Mouse (Mus musculus): ENCODE results near the gene Gpr84.

The Gpr84 gene

DNA sequence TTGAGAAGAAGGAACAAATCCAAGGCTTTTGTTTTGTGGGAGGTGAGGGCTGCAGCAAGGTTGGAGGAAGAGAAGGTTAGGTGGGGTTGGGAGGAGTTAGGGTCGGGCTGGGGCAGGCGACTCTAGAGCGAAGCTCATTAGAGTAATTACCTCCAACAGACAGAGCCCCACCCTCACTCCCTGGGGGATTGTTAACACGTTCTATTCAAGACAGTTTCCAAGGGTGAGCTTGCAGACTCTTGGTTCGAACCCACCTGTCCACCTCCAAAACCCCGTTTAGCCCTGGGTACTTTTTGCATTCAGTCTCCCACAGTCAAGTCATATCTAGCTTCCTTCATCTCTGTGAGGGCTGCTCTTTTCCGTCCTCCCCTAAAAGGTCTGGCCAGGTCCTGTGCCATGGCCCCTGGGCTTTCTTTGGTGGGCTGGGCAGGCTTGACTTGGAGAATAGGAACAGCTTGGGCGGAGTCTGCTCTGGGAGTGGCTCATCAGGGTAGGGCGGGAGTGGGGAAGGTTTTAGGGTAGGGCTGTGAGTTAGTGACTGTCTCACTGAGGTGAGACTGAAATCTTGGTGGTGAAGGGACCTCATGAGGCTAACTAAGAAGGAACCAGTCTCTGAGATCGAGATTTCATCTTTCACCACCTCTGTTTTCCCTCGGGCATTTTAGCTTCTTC lies 26.7 kb upstream of the Gpr84 start:
- no peak for DNase-seq (ENCODE audit: low read depth in 2 of 2, low spot score in 2 of 2)

DNA sequence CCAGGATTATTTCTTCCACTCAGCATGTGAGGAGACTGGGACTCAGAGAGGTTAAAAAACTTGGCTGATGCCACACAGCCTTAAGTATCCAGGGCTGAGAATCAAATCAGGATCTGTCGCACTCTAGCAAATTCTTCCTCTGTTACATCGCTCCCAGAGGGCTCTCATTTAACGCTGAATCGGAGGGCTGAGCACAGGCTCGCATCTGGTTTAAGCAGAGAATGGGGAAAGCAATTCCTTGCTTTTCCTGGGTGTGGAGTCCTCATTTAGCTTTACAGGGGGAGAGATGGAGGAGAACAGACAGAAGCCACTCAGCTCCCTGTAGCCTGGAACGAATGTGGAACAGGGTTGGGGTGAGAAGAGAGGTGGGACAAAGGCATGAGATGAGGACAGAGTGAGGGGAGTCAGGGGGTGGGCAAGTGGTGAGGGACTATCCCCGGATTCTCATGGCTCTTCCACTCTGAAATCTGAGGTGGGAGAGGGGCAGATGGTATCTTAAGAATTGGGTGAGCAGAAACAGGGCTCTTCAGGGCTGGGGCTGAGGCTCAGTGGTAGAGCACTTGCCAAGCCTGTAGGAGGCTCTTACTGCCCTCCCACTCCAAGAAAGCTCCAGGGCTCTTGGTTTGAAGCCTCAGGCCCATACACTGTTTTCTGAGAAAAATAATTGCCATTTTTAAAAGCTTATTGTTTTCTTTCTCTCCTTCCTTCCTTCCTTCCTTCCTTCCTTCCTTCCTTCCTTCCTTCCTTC lies 25.2 kb upstream of the Gpr84 start:
- DNase-seq (ENCODE audit: low read depth in 2 of 2, low spot score in 2 of 2), result no peak

DNA sequence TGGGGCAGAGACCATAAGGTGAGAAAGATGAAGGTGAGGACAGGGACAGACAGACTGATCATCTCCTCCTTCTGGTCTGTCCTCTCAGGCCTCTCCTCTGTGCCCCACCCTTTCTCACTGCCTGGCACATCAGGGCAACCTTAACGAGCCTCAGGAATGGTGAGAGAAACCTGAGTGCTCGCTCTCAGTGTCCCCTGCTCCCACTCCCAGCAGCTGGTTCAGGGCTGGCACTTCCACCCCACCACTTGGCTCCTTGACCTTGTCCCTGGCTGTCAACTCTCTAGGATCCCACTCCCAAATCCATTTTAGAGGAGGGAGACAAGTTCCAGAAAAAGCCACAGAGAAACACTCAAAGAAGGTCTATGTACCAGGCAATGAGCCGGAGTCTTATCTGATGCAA lies 24.6 kb upstream of the Gpr84 start:
- DNase-seq (ENCODE audit: low read depth in 2 of 2, low spot score in 2 of 2), result no peak

DNA sequence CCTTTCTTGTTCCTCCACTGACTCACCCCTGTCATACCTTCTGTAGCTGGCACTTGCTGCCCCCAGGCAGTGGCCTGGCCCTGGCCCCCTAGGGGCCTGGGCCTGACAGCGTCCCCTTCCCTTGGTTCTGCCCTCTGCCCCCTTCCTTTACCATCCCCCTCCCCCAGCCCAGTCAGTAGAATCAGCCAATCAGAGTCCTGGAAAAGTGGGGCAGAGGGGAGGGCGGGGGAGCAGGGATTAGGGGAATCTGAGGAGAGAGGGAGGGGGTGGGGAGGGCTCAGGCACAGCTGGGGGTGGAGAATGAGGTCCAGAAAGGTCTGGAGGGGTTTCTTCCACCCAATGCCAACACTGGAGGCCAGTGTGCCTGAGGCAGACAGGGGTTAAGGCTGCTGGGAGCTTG lies 23.8 kb upstream of the Gpr84 start:
- DNase-seq (ENCODE audit: low read depth in 2 of 2, low spot score in 2 of 2), result no peak

DNA sequence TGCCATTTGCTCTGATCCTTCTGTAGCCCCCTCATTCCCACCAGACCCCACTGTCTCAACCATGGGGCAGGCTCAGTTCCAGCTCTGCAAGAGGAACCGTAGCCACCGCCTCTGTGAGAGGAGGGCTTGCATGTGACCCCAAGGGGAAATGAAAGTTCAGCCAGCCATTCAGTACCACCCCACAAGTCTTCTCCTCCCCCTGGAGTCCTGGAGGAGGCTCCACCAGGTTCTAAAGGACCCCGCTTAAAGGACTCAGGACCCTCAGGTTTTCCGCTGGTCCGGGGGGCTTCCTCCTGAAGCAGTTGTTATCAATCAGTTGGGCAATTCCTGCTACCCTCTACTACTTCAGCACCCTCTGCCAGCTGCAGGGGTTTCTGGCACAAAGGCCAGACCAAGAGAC lies 23.3 kb upstream of the Gpr84 start:
- no peak for DNase-seq (ENCODE audit: low read depth in 2 of 2, low spot score in 2 of 2)

DNA sequence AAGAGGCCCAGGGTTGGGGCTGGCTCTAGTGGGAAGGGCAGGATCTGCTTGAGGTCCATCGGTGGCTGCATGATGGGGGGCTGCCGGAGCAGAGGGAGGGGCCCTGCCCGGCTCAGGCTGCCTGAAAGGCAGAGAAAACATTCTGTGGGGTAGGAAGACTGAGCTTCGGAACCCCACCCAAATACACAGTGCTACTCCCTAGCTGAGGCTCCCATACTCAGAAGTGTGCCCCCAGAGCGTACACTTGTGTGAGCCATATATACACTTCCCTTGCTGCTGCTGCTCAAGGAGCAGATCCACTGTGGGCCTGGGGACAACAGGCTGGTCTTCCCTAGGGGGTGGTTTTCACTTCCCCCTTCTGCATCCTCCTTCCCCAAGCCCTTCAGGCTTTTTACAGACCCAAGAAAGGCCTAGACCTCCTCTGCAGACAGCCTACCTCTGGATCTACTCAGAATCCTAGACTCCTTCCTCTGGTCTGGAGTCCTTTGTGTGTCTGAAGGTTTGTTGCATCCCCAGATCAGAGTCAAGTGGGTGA lies 22.7 kb upstream of the Gpr84 start:
- no peak for DNase-seq (ENCODE audit: low read depth in 2 of 2, low spot score in 2 of 2)

DNA sequence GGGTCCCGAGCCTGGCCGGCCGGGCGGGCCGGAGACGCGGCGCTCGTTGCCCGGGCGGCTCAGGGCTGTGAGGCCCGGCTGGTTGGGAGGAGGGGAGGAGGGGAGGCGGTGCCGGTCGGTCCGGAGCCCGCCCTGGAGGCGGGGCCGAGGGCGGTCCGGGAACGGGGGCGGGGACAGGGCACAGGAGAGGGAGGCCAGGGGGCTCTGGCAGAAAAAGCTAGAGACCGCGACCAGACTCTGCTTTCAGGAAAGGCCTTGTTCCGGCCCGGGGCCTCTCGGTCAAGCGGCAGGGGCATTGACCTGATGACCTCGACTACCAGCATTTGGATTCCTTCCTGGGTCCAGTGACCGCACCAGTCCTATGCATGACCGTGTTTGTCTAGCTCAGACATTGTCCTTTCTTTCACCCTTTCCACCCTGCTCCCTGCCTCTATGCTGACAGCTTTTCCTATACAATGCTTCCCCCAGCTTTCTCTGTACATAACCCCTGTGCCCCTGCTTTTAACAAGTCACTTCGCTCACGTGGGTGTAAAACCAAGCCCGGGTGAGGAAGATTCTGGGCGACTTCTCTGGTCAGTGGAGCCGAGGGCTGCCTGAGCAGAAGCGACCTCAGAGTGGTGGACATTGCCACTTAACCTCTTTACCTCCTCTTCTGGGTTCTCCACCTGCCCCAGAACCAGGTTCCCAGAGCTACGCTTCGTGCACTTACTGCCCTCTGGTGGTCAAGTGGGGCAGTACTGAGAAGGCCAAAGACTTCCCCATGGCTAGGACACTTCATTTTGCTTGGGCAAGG lies 13.2 kb upstream of the Gpr84 start:
- peak; percentile 69 to 76 for DNase-seq (ENCODE audit: low read depth in 2 of 2, low spot score in 2 of 2)

DNA sequence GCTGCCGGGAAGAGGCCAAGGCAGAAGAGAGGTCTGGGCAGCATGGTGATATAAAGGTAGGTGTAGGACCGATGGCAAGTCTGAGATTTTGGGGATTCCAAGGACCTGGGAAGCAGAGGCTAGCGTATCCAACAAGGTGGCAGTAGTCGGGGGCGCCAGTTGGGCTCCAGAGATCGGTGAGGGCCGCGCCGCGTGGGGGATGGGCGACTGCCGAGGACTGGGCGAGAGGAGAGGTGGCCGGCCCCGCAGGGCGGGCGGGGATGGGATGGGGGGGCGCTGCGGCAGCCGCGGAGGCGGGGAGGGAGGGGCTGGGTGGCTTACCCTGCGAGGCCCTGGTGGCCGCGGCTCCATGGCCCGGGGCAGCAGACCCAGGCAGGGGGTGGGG lies 12.7 kb upstream of the Gpr84 start:
- DNase-seq (ENCODE audit: low read depth in 2 of 2, low spot score in 2 of 2), result no peak

DNA sequence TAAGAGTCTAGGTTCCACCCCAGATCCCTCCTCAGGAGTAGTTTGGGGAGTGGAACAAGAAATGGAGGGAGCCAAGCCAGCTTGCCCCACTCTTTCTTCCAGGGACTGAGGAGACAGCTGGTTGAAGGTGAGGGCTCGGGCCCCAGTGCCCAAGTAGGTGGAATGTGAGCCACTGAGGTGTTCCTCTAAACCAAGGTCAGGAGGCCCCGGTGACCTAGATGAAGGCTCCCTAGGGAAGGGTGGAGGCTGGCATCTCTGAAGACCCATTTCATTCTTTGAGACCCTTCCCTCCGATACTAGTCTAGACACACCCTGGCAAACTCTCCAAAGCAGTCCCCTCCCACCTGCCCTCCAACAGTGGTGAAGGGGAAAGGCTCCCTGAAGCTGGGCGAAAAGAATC lies 12.0 kb upstream of the Gpr84 start:
- DNase-seq (ENCODE audit: low read depth in 2 of 2, low spot score in 2 of 2), result no peak

DNA sequence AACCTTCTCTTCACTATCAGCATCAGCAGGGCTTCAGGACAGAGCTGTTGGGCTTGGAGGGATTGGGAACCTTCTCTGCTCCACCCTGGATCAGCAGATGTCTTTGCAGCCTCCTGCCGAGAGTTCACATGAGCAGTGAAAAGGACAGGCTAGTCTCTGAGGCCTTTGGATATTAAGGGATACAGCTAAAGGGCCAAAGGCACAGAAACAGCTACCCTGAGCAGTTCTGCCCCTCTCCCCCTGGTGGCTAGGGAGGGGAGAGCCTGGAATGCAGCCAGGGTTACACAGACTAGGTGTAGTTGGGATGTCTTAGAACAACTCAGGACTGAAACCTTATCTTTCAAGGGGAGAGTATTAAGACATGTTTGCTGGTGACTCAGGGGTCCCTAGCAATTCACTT lies 10.7 kb upstream of the Gpr84 start:
- no peak for DNase-seq (ENCODE audit: low read depth in 2 of 2, low spot score in 2 of 2)

DNA sequence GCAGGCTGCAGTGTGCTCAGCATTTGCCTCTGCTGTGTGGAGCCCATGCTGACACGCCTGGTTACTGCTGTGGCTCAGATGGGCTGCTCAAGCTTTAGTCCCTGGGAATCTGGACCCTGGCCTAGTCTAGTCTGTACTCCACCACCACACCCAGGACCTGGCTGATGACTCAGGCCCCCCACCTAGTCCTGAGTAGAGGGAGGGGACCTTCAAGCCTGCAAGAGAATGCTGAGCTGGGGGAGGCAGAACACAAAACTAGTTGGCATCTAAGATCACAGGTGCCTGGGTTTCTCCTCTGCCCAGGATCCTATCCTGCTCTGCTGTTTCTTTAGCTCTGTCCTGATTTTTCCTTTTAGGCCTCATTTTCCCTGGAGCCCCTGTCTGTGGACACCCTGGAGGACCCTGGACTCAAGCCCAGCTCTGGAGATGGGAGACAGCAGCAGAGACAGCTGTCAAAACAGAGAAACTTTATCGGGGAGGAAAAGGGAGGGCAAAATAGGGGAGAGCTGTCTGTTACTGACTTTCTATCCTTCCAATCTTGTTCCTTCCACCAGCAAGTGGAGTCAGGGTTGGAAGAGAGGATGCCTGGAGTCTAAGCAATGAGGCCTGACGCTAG lies 7.9 kb upstream of the Gpr84 start:
- DNase-seq (ENCODE audit: low read depth in 2 of 2, low spot score in 2 of 2), result no peak

DNA sequence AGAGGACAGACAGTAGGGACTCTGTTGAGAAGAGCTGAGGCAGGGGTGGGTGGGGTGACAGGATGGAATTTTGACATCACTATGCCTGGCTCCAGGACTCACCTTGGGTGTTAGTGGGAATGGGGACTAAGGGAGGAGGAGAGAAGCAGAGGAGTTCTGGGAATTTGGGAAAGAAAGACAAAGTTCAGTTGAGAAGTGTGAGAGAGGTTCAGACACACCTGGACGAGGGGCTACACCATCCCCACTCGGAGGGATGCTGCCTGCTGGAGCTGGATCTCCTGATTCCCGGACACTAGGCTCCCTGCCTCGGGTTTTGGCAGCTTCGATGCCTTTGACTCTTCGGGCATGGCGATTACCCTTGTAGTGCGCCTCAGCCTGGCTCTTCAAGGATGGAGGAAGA lies 7.3 kb upstream of the Gpr84 start:
- DNase-seq (ENCODE audit: low read depth in 2 of 2, low spot score in 2 of 2), result no peak

DNA sequence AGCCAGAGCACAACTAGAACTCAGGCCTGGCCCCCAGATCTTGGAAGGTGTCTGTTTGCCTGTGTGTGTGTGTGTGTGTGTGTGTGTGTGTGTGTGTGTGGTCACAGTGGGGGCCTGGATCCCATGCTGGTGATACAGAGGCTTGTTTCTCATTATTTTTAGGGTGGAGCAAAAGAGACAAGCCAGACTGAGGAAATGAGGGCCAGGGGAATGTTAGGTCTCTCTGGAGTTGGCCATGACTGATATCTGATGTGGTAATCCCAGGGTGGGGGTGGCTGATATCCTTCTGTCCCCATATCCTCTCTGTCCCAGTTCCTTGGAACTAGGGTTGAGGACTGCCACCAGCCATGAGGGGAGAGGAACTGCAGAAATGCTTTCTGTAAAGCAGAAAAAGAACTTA lies 6.7 kb upstream of the Gpr84 start:
- no peak for DNase-seq (ENCODE audit: low read depth in 2 of 2, low spot score in 2 of 2)

DNA sequence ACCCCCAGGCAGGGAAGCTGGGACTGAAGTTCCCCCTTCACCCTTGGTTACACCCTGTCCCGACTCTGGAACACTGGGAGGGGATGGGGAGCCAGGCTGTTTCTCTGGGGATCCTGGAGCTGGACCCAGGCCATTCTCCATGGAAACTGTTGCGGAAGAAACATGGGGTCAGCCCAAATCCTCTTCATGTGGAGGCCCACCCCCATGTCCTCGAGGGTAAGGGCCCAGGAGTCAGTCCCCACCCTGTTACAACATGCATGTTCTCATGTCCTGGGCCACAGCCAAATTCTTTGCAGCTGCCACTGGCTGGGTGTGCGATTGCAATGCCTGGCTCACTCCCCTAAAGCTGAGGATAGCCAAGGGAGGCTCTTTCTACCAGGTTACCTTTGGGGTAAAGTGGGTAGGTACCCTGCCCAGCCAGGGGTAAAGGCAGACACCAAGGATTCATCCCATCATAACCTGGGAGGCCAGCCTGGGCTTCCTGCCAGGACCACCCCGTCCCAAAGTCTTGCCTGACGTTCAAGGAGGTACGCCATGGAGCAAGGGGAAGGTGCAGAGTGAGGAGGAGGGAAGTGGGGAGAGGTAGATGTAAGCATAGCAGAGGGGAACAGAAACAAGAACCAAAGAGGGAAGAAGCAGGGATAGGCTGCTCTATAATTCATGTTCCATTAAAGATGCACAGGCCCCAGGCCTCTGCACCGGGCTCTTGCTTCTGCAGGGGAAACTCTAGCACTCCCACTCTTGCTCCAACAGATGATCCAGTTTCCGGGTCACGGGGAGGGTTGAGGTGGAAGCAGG lies 5.8 kb upstream of the Gpr84 start:
- DNase-seq (ENCODE audit: low read depth in 2 of 2, low spot score in 2 of 2), result no peak

DNA sequence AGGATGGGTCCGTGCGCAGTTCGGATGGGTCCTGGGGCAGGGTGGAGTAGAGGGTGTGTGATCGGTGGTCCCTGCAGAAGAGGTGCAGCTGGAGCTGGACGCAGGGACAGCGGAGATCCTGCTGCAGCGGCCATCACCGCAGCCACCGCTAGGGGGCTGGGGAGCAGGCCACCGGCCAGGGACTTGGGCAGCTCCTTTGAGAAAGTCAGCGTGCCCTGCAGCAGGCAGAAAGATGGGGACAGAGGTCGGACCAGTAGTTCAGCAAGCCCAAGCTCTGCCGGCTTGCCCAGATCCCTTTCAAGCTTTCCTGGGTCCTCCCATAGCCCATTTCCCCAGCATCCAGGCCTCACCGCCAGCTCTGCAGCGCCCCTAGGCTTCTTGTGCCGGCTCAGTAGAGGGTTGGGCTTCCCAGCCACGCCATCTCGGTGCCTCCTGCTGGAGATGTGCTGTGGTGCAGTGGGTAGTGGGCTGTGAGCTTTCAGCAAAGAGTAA lies 4.6 kb upstream of the Gpr84 start:
- DNase-seq (ENCODE audit: low read depth in 2 of 2, low spot score in 2 of 2), result no peak

DNA sequence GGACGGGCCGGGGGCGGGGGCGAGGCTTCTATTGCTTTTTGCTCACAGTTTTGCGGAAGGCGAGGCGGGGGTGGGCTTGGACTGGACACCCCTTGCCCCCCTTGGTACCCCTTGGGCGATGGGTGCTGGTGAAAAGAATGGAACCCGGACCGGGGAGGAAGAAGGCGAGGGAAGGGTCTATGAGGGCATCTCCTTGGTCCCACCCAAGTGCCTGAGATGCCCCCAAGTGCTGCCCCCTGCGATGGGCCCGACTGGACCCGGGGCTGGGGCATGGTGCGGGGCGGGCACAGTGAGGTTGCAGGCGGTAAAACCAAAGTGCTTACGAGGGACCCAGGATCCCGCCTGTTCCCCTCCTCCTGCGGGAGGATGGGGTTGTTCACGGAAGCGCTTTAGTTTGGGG lies 3.8 kb upstream of the Gpr84 start:
- no peak for DNase-seq (ENCODE audit: low read depth in 2 of 2, low spot score in 2 of 2)

DNA sequence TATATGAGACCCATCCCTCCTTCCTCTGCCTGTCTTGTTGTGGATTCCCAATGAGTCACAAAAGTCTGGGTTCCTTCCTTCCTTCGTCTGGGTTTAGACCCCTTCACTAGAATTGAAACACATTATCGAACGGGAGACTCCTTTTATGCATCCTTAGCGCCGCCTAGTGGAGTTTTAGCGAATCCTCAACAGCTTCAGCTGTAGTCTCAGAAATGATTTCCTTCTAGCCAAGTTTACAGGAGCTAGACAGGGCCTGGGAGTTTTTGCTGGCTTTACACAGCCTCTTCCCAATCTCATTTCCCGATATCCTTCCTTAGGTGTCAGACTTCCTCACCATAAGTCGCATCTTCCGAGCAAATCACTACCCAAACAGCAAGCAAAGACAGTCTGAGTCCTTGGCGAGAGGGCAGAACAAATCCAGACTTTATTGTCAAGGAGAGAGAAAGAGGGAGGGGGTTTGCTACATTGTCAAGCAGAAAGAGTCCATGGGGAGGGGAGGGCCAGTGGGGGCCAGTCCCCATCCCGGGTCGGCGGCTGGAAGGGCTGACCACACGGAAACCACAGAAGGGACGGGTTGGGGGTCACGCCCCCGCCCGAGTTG lies 3.2 kb upstream of the Gpr84 start:
- peak; percentile 47 to 56 for DNase-seq (ENCODE audit: low read depth in 2 of 2, low spot score in 2 of 2)

DNA sequence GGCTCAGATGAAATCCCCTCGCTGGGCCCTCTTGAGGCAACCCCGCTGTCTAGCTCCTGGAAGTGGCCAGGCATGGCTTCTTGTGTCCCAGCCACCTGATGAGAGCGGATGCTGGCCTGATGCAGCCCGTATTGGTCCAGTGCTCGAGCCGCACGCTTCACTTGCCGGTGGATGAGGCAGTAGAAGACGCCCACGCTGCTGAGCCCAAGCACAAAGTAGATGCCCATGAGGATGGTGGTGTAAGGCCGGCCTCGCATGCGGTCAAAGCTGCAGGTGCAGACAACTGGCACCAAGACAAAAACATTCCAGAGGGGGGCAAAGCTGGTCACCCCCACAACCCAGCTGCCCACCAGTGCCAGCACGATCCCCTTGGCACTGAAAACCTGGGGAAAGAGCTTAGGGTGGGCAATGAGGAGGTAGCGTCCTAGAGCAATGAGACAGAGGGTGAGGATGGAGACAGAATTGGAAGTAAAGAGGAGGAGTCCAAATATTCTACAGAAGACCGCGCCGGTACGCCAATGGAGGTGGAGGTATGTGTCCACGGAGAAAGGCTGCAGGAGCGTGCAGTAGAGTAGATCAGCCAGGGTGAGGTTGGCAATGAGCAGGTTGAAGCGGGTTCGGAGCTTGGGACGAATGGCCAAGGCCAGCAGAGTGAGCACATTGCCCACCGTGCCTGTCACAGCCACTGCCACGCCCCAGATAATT lies 1.4 kb downstream of the Gpr84 start:
- DNase-seq (ENCODE audit: low read depth in 2 of 2, low spot score in 2 of 2), result no peak

DNA sequence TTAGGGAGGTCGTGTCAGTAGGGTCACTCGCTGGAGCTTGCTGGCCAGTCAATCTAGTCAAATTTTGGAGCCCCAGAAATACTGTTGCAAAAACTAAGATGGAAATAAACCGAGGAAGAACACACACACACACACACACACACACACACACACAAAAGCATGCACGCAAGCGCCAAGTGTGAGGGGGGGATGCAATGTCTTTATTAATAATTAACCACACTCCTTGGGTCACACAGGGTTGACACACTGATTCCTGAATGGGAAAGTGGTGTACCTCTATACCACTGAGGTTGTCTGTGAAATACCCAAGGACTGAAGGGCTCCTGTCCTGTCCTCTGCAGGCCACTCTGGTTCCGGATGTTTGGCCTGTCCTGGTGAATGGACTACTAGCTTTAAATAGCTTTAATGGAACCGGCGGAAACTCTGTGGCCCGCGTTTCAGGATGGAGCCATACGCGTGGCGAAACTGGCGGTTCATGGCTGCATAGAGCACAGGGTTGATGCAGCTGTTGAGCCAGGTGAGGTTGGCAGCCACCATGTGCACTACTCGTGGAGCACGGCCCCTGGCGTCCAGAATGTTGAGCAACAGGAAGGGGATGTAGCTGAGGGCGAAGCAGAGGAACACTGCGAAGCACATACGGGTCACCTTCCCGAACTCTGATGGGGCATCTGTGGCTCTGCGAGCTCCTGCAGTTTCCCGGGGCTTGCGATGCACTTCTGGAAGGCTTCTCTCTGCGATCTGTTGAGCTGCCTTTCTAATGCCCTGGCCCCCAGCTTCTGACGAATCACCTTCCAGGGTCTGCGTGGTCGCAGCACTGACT lies 2.1 kb downstream of the Gpr84 start:
- DNase-seq (ENCODE audit: low read depth in 2 of 2, low spot score in 2 of 2), result no peak

Measured in CD8-positive naive resting alpha-beta T cell, adult 2 months (primary cell).